Mouse (Mus musculus): Measurements from ENCODE around the gene Pax4.

The Pax4 gene

GRCm38 (mm10) chr6:28396051-28396852 is 52.9 kb downstream of the Pax4 start:
- no peak for DNase-seq

All from cerebellum, postnatal 25 days (tissue).